Mouse (Mus musculus): ENCODE measurements around the gene Pif1.

Pif1 gene

DNA sequence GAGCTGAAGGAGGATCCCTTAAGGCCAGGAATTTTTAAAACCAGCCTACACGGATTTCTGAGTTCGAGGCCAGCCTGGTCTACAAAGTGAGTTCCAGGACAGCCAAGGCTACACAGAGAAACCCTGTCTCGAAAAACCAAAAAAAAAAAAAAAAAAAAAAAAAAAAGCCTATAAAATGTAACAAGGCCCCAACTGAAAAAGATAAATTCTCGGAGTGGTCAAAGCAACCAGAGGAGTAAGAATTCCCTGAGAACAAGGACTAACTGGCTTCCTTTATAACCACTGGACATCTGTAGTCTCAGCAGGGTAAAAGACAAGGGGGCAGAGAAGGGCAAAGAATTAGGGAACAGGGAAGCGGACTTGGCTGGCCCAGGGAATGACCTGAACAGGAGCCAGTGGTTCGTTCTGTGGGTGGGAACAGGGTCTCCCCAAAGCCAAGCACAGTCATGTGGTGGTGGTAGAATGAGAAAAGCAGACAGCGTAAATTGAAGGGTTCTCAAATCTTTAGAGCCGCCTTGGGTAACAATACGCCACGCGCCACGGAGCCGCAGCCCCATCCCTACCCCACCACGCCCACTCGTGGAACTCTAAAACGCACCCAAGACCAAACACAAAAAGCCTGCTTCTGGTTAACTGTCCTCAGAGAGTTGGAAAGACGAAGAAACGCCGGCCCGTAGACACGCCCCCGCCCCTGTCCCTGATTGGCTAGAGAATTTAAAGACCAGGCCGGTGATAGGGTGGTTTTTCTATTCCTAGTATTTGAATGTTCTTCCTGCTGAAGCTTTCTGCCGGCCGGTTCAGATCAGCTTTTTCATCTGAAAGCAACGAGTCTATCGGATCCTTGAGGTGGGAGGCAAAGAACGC lies at the start of gene Pif1:
Pif1 (plus strand) TSS at position 755 of the 864 bp plus-strand sequence.
- peak; percentile 80 for DNase-seq

DNA sequence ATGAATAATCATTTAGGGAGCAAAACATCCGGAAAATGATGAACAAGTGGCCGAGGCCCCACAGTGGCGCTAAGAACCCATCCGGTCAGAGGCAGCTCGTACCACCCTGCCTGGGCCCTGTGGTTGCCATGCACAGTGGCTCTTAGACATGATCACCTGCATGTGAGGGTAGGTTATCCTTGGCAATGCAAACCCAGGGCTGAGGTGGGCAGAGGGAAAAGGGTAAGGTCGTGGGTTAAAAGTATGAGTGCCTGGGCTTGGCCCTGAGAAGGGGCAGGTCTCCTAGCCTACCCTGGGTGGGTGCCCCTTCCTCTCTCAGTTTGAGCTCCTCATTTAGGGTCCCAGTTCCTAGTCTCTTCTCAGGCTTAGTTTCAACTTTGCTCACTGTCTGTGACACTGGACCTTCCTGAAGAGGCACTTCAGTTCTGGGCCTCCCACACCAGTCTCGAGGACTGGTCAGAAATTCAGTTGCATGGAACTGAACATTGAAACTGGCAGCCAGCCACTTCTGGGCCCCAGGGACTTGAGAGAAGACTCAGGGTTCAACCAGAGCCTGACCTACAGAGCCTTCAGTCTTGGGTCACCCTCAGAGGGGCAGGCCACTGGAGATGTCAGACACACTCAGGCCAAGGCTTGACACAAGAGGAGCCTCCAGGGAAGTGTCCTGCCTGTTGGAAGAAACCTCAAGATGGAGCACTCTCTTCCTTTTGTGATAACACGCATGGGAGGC lies 48.9 kb upstream of the Pif1 start:
- DNase-seq: no peak

- no peak for DNase-seq
These were observed 47.3 kb upstream of the Pif1 start for GRCm38 (mm10) chr9:65539697-65540096.

DNA sequence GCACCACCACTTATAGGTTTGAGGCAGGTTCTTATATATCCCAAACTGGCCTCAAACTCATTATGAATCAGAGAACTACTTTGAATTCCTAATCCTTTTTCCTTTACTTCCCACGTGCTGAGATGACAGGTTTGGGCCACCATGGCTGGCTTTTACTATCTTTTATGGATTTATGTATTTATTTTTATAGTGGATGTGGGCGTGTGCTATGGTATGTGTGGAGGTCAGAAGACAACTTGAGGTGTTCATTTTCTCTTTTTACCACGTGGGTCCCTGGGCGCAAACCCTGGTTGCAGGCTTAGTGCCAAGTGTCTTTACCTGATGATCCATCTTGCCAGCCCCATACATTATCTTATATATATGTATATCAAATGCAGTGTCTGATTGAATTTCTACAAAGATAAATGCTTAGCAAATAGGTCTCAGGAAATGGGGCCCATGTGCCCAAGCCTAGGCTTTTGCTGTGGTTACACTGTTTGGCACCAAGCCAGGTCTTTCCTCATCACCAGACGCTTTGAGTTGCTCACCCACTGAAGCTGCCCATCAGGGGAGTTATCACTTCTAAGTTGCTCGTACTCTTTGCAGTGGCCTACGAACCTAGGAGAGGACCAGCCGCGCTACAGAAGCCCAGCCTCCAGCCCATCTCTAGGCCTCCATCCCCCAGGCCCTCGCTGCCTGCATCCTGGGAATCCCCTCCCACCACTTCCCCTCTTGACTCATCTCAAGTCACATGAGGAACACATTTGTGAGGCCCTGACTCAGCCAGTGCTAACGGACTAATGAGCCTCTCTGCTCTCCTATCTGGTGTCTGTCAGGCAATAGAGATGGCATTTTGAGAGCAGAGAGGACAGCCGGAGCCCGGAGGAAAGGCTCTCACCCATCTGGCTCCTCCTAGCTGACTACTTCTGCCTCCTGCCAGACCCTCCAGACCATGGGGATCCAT lies 45.6 kb upstream of the Pif1 start:
- DNase-seq: peak in 1 of 2 experiments; percentile 53

DNA sequence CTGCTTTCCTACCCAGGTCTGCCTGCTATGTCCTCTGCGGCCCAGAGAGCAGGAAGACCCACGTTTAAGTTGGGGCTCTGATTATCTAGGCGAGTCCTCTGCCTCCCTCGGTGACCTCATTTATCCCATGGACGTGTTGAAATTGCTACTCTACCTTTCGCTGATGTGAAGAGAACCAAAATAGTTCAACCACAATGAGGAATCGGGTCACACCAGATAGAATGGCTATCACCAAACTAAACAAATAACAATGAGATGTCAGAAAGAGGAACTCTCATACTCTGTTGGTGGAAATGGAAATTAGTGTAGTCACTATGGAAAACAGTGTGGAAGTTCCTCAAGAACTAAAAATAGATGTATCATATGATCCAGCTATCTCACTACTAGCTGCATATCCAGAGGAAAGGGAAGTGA lies 44.8 kb upstream of the Pif1 start:
- no peak for DNase-seq

- DNase-seq: no peak
These were observed 41.1 kb upstream of the Pif1 start for GRCm38 (mm10) chr9:65545635-65546412.

- DNase-seq: no peak
These were observed 40.6 kb upstream of the Pif1 start for GRCm38 (mm10) chr9:65546413-65546695.

- DNase-seq: no peak
These were observed 39.8 kb upstream of the Pif1 start for GRCm38 (mm10) chr9:65547111-65547510.

DNA sequence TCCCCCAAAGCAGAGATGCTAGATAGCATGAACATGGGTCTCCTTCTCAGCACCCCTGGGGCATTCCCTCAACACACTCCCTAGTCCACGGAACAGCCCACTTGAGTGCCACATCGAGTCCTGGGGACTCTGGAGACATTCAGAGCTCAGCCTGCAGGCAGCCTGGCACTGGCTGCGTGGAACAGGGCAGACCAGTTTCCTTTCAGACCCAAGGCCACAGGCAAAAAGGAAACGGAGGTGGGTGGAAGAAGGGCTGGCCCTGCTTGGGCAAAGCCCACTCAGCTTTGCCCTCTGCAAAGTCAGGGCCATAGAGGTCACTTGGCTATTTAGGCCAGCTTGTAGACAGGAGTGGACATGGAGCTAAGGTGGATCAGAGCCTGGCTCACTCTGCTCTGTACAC lies 39.1 kb upstream of the Pif1 start:
- DNase-seq: no peak

- no peak for DNase-seq
These were observed 38.6 kb upstream of the Pif1 start for GRCm38 (mm10) chr9:65548311-65548710.

GRCm38 (mm10) chr9:65549139-65549538 lies 37.8 kb upstream of the Pif1 start:
- no peak for DNase-seq

DNA sequence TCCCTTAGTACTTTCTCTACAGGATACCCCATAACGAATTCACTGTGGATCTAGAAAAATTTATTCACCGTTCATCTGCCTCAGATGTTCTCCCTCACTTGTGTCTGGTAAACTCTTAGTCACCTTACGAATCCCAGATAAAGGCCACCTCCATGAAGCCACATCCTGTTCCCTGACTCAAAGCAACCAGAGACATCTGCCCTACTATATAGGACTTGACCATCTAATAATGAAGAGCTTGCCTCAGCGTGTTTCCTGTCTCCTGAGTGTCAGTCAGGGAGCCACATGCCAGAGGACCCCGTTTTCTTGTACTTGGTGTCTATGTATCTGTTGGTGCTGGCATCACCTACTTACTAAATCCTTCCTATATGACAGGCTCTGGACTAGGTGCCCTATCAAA lies 37.3 kb upstream of the Pif1 start:
- no peak for DNase-seq

- DNase-seq: no peak
These were observed 36.7 kb upstream of the Pif1 start for GRCm38 (mm10) chr9:65550079-65550831.

DNA sequence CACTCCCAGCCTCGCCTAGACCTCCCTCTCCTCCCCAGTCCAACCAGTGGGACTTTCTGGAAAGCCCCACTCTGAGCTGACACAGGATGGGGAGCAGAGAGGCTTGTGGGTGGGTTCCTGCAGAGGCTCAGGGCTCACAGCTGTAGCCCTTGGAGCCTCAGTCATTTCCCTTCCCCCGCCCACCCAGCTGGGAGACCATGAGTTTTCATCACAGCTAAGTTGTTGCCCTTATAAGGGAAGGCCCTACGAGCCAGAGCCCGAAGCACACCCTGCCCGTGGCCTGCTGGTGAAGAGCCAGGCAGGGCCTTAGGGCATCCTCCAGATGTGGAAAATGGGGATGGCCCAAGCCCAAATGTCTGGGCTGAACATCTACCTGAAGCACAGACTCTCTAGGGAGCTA lies 35.9 kb upstream of the Pif1 start:
- no peak for DNase-seq

- no peak for DNase-seq
These were observed 34.8 kb upstream of the Pif1 start for GRCm38 (mm10) chr9:65552141-65552540.

- no peak for DNase-seq
These were observed 34.2 kb upstream of the Pif1 start for GRCm38 (mm10) chr9:65552711-65553110.

GRCm38 (mm10) chr9:65555001-65555405 lies 32.0 kb upstream of the Pif1 start:
- DNase-seq: no peak

DNA sequence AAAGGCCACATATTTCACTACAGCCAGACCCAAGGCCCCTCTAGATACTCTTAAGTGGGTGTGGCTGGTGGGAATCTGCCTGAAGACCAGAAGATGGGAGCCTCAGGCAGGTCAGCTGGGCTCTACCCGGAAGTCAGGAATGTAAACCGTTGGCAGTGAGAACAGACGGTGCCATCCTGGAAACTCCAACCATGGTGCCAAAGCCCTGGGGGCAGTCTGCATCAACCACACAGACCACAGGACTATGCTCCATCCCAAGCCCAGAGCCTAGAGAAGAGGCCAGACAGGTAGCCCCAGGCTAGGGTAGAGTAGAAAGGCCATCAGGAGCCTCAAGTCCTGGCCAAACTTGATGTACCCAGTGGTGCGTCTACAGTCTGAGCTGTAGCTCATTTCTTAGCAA lies 31.3 kb upstream of the Pif1 start:
- DNase-seq: no peak

- no peak for DNase-seq
These were observed 30.6 kb upstream of the Pif1 start for GRCm38 (mm10) chr9:65556349-65556748.

DNA sequence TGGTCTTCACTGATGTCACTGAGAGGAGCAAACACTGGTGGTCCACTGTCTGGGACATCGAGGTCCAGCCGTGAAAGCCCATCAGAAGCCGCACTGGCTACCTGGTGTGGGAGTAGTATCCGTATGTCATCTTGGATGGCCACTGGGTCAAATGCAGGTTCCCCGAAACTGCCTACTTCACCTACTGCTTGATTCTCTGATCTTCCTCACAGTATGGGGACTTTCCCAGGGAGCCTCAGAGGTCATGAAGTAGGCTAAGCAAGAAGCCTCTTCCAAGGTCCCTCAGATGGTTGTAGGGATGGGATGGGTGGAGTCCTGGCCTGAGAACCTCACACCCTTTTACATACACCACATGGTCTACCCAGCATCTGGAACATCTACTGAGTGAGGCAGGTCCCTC lies 30.0 kb upstream of the Pif1 start:
- DNase-seq: no peak

DNA sequence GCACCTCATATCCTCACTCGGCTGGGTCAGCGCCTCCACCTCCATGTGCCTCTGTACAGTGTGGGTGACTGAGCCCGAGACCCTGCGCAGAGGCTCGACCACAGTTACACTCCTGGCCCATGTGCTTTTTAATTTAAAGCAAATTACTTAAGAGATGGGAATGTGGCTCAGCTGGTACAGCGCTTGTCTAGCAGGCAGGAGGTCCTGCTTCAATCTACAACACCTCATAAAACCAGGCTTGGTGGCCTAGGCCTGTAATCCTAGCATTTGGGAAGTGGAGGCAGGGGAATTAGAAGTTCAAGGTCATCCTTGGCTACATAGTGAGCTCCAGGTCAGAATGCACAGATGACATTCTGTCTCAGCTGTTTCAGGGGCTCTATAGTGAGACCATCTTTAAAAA lies 28.2 kb upstream of the Pif1 start:
- no peak for DNase-seq

- DNase-seq: peak; percentile 74 to 81
These were observed 25.9 kb upstream of the Pif1 start for GRCm38 (mm10) chr9:65561016-65561415.

All from cerebellum, postnatal 14 days (tissue).